Mouse (Mus musculus): ENCODE measurements around the gene Olfr1123. TPM values are rescaled to one million over a fixed set of nuclear protein-coding genes. Genes with fewer than 3 reads are reported as not detected.
"Not testable (repeated sequence)": the region's sequence is repeated elsewhere in the genome, so short reads cannot be mapped to it uniquely, and the experiment has no call there.

Gene Olfr1123
- polyA plus RNA-seq (2014; fragmentation: Nextera tagmentation; extraction: Ambion mirVana): not detected in 2 replicates

- Histone ChIP-seq H3K4me3 (ENCODE audit: control insufficient read depth in 1 of 2, insufficient read depth in 1 of 2, low read depth in 1 of 2, low read length in 2 of 2) (no peak within 1 kb of the TSS), H3K27me3 (ENCODE audit: control insufficient read depth, insufficient read depth, low read length) (no peaks in the 10 kb centered on the region), H3K36me3 (ENCODE audit: control insufficient read depth, insufficient read depth, low read length) (no peaks in the 10 kb centered on the region), H3K4me2 (ENCODE audit: low read length) (no peak within 1 kb of the TSS), H3K4me1 (ENCODE audit: control insufficient read depth in 2 of 2, insufficient read depth in 2 of 2, low read length in 2 of 2) (no peaks in the 10 kb centered on the region), H3K9me3 (ENCODE audit: control insufficient read depth, low read length) (no peaks in the 10 kb centered on the region), H3K27ac (replicated peaks in 1 of 2; ENCODE audit: control insufficient read depth in 1 of 2, insufficient read depth in 1 of 2, low read depth in 2 of 2, low read length in 2 of 2) (no peak within 1 kb of the TSS), H3K9ac (ENCODE audit: low read length) (no peak within 1 kb of the TSS)
- ATAC-seq (ENCODE audit: insufficient number of reproducible peaks, insufficient read depth, low FRiP score, low read depth): no peak
- WGBS: 85% methylated on average over 1 of the region's 1 CpGs
These were observed at the start of gene Olfr1123 for GRCm38 (mm10) chr2:87416335-87416734. TSS of gene Olfr1123 (plus strand) at chr2:87416635.

- ATAC-seq (ENCODE audit: insufficient number of reproducible peaks, insufficient read depth, low FRiP score, low read depth): no peak
- no peaks in the 10 kb centered on the region for H3K4me1 ChIP-seq (ENCODE audit: control insufficient read depth in 2 of 2, insufficient read depth in 2 of 2, low read length in 2 of 2)
- no peak within 1 kb of the TSS for H3K4me2 ChIP-seq (ENCODE audit: low read length)
- 43% methylated on average over 1 of the region's 1 CpGs for WGBS
- H3K27ac ChIP-seq (replicated peaks in 1 of 2; ENCODE audit: control insufficient read depth in 1 of 2, insufficient read depth in 1 of 2, low read depth in 2 of 2, low read length in 2 of 2): no peak within 1 kb of the TSS
- no peak within 1 kb of the TSS for H3K9ac ChIP-seq (ENCODE audit: low read length)
- no peaks in the 10 kb centered on the region for H3K9me3 ChIP-seq (ENCODE audit: control insufficient read depth, low read length)
- no peak within 1 kb of the TSS for H3K4me3 ChIP-seq (ENCODE audit: control insufficient read depth in 1 of 2, insufficient read depth in 1 of 2, low read depth in 1 of 2, low read length in 2 of 2)
- H3K27me3 ChIP-seq (ENCODE audit: control insufficient read depth, insufficient read depth, low read length): no peaks in the 10 kb centered on the region
- H3K36me3 ChIP-seq (ENCODE audit: control insufficient read depth, insufficient read depth, low read length): no peaks in the 10 kb centered on the region
These were observed 46.8 kb upstream of the Olfr1123 start, which contains the start of gene Olfr1121 for GRCm38 (mm10) chr2:87369595-87369994. TSS of gene Olfr1121 (plus strand) at chr2:87369895.

GRCm38 (mm10) chr2:87371726-87372125, 44.7 kb upstream of the Olfr1123 start:
- no peak for ATAC-seq (ENCODE audit: insufficient number of reproducible peaks, insufficient read depth, low FRiP score, low read depth)
- Histone ChIP-seq H3K36me3 (ENCODE audit: control insufficient read depth, insufficient read depth, low read length) (no peaks in the 10 kb centered on the region), H3K4me2 (ENCODE audit: low read length) (no peak overlapping the region), H3K9ac (ENCODE audit: low read length) (no peak overlapping the region), H3K4me1 (ENCODE audit: control insufficient read depth in 2 of 2, insufficient read depth in 2 of 2, low read length in 2 of 2) (no peaks in the 10 kb centered on the region), H3K27me3 (ENCODE audit: control insufficient read depth, insufficient read depth, low read length) (no peaks in the 10 kb centered on the region), H3K9me3 (ENCODE audit: control insufficient read depth, low read length) (no peaks in the 10 kb centered on the region), H3K4me3 (ENCODE audit: control insufficient read depth in 1 of 2, insufficient read depth in 1 of 2, low read depth in 1 of 2, low read length in 2 of 2) (no peak overlapping the region), H3K27ac (replicated peaks in 1 of 2; ENCODE audit: control insufficient read depth in 1 of 2, insufficient read depth in 1 of 2, low read depth in 2 of 2, low read length in 2 of 2) (no peak overlapping the region)
- 85% methylated on average over 4 of the region's 4 CpGs for WGBS

- Histone ChIP-seq H3K9me3 (ENCODE audit: control insufficient read depth, low read length) (no peaks in the 10 kb centered on the region), H3K36me3 (ENCODE audit: control insufficient read depth, insufficient read depth, low read length) (no peaks in the 10 kb centered on the region), H3K4me1 (ENCODE audit: control insufficient read depth in 2 of 2, insufficient read depth in 2 of 2, low read length in 2 of 2) (no peaks in the 10 kb centered on the region), H3K27me3 (ENCODE audit: control insufficient read depth, insufficient read depth, low read length) (no peaks in the 10 kb centered on the region), H3K4me2 (ENCODE audit: low read length) (no peak overlapping the region), H3K4me3 (ENCODE audit: control insufficient read depth in 1 of 2, insufficient read depth in 1 of 2, low read depth in 1 of 2, low read length in 2 of 2) (no peak overlapping the region), H3K27ac (replicated peaks in 1 of 2; ENCODE audit: control insufficient read depth in 1 of 2, insufficient read depth in 1 of 2, low read depth in 2 of 2, low read length in 2 of 2) (peak overlapping the region in 1 of 2 experiments; percentile 35; a peak in 2 of 4 replicates), H3K9ac (ENCODE audit: low read length) (no peak overlapping the region)
- ATAC-seq (ENCODE audit: insufficient number of reproducible peaks, insufficient read depth, low FRiP score, low read depth): no peak
- WGBS: 31% methylated on average over 2 of the region's 2 CpGs
These were observed 32.5 kb upstream of the Olfr1123 start for GRCm38 (mm10) chr2:87383935-87384334.

- Histone ChIP-seq H3K9ac (ENCODE audit: low read length) (no peak within 1 kb of the TSS), H3K4me3 (ENCODE audit: control insufficient read depth in 1 of 2, insufficient read depth in 1 of 2, low read depth in 1 of 2, low read length in 2 of 2) (no peak within 1 kb of the TSS), H3K27me3 (ENCODE audit: control insufficient read depth, insufficient read depth, low read length) (no peaks in the 10 kb centered on the region), H3K4me2 (ENCODE audit: low read length) (no peak within 1 kb of the TSS), H3K27ac (replicated peaks in 1 of 2; ENCODE audit: control insufficient read depth in 1 of 2, insufficient read depth in 1 of 2, low read depth in 2 of 2, low read length in 2 of 2) (no peak within 1 kb of the TSS), H3K9me3 (ENCODE audit: control insufficient read depth, low read length) (no peaks in the 10 kb centered on the region), H3K4me1 (ENCODE audit: control insufficient read depth in 2 of 2, insufficient read depth in 2 of 2, low read length in 2 of 2) (no peaks in the 10 kb centered on the region), H3K36me3 (ENCODE audit: control insufficient read depth, insufficient read depth, low read length) (no peaks in the 10 kb centered on the region)
- WGBS: 86% methylated on average over 2 of the region's 2 CpGs
- no peak for ATAC-seq (ENCODE audit: insufficient number of reproducible peaks, insufficient read depth, low FRiP score, low read depth)
These were observed 30.9 kb upstream of the Olfr1123 start, which contains the start of gene Olfr1122 for GRCm38 (mm10) chr2:87385549-87385948. TSS of gene Olfr1122 (plus strand) at chr2:87385849.

GRCm38 (mm10) chr2:87393605-87394004, 22.8 kb upstream of the Olfr1123 start:
- not testable (repeated sequence) for H3K27ac ChIP-seq (replicated peaks in 1 of 2; ENCODE audit: control insufficient read depth in 1 of 2, insufficient read depth in 1 of 2, low read depth in 2 of 2, low read length in 2 of 2); H3K9me3 ChIP-seq (ENCODE audit: control insufficient read depth, low read length); H3K36me3 ChIP-seq (ENCODE audit: control insufficient read depth, insufficient read depth, low read length); H3K4me2 ChIP-seq (ENCODE audit: low read length); H3K9ac ChIP-seq (ENCODE audit: low read length); H3K4me1 ChIP-seq (ENCODE audit: control insufficient read depth in 2 of 2, insufficient read depth in 2 of 2, low read length in 2 of 2); H3K4me3 ChIP-seq (ENCODE audit: control insufficient read depth in 1 of 2, insufficient read depth in 1 of 2, low read depth in 1 of 2, low read length in 2 of 2); H3K27me3 ChIP-seq (ENCODE audit: control insufficient read depth, insufficient read depth, low read length)
- ATAC-seq (ENCODE audit: insufficient number of reproducible peaks, insufficient read depth, low FRiP score, low read depth): peak; percentile 39
- WGBS: 86% methylated on average over 5 of the region's 5 CpGs

GRCm38 (mm10) chr2:87394686-87395085, 21.7 kb upstream of the Olfr1123 start:
- not testable (repeated sequence) for H3K27ac ChIP-seq (replicated peaks in 1 of 2; ENCODE audit: control insufficient read depth in 1 of 2, insufficient read depth in 1 of 2, low read depth in 2 of 2, low read length in 2 of 2); H3K9me3 ChIP-seq (ENCODE audit: control insufficient read depth, low read length); H3K4me3 ChIP-seq (ENCODE audit: control insufficient read depth in 1 of 2, insufficient read depth in 1 of 2, low read depth in 1 of 2, low read length in 2 of 2); H3K36me3 ChIP-seq (ENCODE audit: control insufficient read depth, insufficient read depth, low read length); H3K9ac ChIP-seq (ENCODE audit: low read length); H3K27me3 ChIP-seq (ENCODE audit: control insufficient read depth, insufficient read depth, low read length); ATAC-seq (ENCODE audit: insufficient number of reproducible peaks, insufficient read depth, low FRiP score, low read depth); H3K4me1 ChIP-seq (ENCODE audit: control insufficient read depth in 2 of 2, insufficient read depth in 2 of 2, low read length in 2 of 2); H3K4me2 ChIP-seq (ENCODE audit: low read length)
- 72% methylated on average over 7 of the region's 7 CpGs for WGBS

GRCm38 (mm10) chr2:87429975-87430374, 13.5 kb downstream of the Olfr1123 start, which contains the start of gene Olfr1124:
TSS of gene Olfr1124 (plus strand) at chr2:87430275.
- H3K36me3 ChIP-seq (ENCODE audit: control insufficient read depth, insufficient read depth, low read length): no peaks in the 10 kb centered on the region
- ATAC-seq (ENCODE audit: insufficient number of reproducible peaks, insufficient read depth, low FRiP score, low read depth): no peak
- no peaks in the 10 kb centered on the region for H3K9me3 ChIP-seq (ENCODE audit: control insufficient read depth, low read length)
- no peak within 1 kb of the TSS for H3K4me3 ChIP-seq (ENCODE audit: control insufficient read depth in 1 of 2, insufficient read depth in 1 of 2, low read depth in 1 of 2, low read length in 2 of 2)
- H3K27ac ChIP-seq (replicated peaks in 1 of 2; ENCODE audit: control insufficient read depth in 1 of 2, insufficient read depth in 1 of 2, low read depth in 2 of 2, low read length in 2 of 2): no peak within 1 kb of the TSS
- H3K27me3 ChIP-seq (ENCODE audit: control insufficient read depth, insufficient read depth, low read length): no peaks in the 10 kb centered on the region
- WGBS: 86% methylated on average over 1 of the region's 1 CpGs
- H3K4me1 ChIP-seq (ENCODE audit: control insufficient read depth in 2 of 2, insufficient read depth in 2 of 2, low read length in 2 of 2): no peaks in the 10 kb centered on the region
- no peak within 1 kb of the TSS for H3K9ac ChIP-seq (ENCODE audit: low read length)
- no peak within 1 kb of the TSS for H3K4me2 ChIP-seq (ENCODE audit: low read length)

Measured in heart, embryonic 14.5 days (tissue).